Mouse (Mus musculus) frontal cortex, postnatal 14 days (tissue): ENCODE measurements around the gene Atp6v1e1.
"Not testable (repeated sequence)": the region's sequence is repeated elsewhere in the genome, so short reads cannot be mapped to it uniquely, and the experiment has no call there.

Source experiments
- DNase-seq, 2 experiments: peaks; one replicate each; pipeline ENCODE4 v3.0.0; 2022; ENCODE audit warnings: low spot score in 2 of 2

Atp6v1e1 gene

GRCm38 (mm10) chr6:120820144-120820543 lies 2.4 kb downstream of the Atp6v1e1 start:
- no peak for DNase-seq

DNA sequence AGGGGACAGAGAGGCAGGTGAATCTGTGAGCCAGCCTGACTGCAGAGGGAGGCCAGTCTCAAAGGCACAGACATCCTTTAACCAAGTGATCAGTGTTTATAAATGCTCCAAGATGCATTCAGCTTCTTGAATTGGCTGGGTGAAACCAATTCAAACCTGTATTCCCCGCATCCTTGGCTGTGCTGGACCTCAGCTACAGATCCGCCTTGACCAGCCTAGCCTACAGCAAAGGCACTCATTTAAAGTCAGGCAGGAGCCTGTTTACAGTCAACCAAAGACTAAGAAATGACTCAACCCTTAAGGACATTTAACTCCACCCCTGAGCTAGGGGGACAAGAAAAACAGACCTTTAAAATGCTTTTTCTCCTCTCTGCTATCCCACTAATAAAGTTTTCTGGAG lies 3.3 kb downstream of the Atp6v1e1 start:
- no peak for DNase-seq

GRCm38 (mm10) chr6:120811999-120812398 lies 10.6 kb downstream of the Atp6v1e1 start:
- DNase-seq: not testable (repeated sequence)

GRCm38 (mm10) chr6:120807738-120808081 lies 14.9 kb downstream of the Atp6v1e1 start:
- no peak for DNase-seq

GRCm38 (mm10) chr6:120806999-120807737 lies 15.4 kb downstream of the Atp6v1e1 start:
- DNase-seq: no peak

DNA sequence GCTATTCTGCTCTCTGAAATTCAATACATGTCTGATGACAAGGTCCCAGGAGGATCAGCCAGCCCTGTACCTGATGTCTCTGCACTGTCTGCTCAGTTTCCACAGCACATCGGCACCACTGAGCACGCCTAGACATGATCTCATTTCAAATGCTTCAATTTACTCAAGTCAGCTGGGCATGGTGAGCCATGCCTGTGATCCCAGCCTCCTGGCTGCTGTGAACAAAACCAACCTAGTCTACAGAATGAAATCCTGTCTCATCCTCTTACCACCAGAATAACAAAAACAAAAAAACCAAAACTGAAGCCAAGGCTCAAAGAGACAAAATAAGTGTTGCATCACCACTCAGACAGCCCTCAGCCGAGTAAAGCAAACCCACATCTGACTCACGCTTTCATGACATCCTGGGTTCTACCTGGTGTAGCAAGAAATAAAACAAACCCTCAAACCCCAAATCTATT lies 23.0 kb downstream of the Atp6v1e1 start:
- no peak for DNase-seq

- DNase-seq: no peak
These were observed 23.7 kb downstream of the Atp6v1e1 start for GRCm38 (mm10) chr6:120798905-120799304.

- DNase-seq: no peak
These were observed 24.6 kb downstream of the Atp6v1e1 start for GRCm38 (mm10) chr6:120798019-120798418.

DNA sequence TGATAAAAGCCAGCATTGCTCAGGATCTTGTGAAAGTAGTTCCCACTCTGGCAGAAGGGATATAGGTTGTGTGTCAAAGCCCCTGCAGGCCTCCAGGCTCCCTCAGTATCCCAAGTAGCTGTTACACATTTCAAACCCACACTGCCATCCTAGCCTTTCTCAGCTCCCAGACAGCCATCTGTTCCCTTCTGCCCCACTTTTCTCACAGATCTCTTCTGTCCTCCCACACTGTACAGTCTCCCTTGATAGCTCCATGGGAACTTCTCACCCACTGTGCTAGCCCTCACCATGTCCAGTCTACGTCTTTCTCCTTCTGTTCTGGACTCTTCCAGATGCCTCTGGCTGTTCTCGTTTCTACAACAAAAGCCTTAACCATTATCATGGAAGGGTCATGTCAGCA lies 26.5 kb downstream of the Atp6v1e1 start:
- peak in 1 of 2 experiments; percentile 42 for DNase-seq

DNA sequence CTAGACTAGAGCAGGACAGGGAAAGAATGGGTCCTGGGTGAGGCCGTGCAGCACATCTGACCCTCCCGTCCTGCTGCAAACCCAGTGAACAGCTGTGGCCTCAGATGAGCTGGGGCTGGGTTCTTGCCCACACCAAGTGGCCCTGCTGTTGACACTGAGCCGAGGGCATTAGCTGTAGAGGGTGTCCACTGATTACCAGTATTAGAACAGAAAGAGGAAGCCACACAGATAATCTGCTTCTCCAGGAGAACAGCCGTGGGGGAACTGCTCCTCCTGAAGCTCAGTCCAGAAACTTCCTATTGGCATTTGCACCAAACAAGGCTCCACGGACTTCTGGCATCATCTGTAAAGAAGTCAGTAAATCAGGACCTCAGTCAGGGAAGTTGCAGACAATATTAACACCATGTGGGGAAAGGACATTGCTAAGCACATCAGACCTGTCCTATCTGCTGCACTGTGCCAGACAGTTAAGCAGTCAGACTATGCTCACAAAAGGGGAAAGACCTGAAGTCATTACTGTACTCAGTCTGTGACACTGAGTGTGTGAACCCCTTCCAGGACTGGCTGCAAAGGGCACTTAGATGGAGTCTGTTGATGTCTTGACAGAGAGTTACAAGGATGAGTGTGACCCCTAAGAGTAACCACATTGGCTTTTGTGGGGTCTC lies 27.0 kb downstream of the Atp6v1e1 start:
- no peak for DNase-seq

- DNase-seq: no peak
These were observed 29.6 kb downstream of the Atp6v1e1 start for GRCm38 (mm10) chr6:120792947-120793346.

GRCm38 (mm10) chr6:120790717-120791116 lies 31.9 kb downstream of the Atp6v1e1 start:
- DNase-seq: no peak

DNA sequence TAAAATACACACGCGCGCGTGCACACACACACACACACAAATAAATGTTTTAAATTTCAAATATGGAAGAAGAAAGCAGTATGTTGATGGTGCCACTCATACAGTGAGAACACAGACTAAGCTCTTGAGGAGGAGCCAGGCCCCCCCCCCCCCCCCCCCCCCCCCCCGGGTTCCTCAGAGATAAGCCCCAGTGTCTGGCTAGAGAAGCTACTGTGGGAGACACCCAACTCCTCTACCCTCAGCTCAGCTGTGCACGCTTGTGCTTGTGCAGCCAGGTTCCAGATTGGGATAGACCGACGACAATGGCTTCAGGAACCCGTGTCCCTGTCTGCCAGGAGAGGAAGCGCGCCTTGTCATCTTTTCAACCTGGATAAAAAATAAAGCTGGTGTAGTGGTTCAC lies 32.4 kb downstream of the Atp6v1e1 start:
- DNase-seq: no peak

DNA sequence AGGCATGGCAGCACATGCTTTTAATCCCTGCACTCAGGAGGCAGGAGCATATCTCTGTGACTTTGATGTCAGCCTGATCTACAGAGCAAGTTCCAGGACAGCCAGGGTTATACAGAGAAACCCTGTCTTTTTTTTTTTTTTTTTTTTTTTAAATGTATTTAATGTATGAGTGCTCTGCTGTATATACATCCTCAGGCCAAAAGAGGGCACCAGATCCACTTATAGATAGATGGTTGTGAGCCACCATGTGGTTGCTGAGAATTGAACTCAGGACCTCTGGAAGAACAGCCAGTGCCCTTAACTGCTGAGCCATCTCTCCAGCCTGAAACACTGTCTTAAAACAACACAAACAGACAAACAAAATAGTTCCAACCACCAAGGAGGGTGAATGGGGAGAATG lies 33.7 kb downstream of the Atp6v1e1 start:
- no peak for DNase-seq

DNA sequence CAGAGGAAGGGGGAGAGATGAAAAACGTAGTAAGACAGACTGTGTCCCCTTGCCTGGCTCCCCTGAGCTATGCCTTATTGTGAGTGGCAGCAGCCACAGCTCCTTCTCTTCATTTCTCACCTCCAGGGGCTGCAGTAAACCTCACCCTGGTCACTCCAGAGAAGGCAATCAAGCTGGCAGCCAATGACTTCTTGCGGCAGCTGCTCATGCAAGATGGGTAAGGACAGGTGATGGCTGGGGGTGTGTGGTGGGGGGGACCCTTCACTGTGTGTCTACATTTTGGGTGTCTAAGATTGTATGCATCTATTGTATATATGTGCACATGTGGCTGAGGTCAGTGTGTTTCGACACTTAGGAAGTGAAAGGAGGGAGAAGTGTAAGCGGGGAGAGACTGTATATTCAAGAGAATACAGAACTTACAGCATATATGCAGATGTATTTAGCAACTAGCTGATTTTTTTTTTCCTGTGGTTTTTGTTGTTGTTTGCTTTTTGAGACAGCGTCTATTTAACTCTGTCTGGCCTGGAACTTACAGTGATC lies 34.5 kb downstream of the Atp6v1e1 start:
- DNase-seq: no peak

DNA sequence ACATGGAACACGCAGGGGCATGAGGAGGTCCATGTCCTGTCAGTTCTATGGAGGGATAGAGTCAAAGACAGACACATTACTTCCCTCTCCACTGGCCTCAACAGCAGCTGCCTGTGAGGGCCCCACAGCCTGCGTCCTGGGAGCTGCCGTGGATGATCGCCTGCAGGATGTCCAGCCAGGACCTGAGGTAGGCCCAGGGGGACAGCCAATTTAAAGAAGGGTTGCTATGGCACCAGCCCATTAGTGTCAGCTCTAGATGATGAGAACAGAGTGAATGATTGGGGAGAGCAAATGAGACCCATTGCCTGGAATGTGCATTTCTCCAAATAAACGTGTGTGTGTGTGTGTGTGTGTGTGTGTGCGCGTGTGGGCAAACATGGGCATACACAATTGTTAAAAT lies 38.2 kb downstream of the Atp6v1e1 start:
- DNase-seq: no peak

DNA sequence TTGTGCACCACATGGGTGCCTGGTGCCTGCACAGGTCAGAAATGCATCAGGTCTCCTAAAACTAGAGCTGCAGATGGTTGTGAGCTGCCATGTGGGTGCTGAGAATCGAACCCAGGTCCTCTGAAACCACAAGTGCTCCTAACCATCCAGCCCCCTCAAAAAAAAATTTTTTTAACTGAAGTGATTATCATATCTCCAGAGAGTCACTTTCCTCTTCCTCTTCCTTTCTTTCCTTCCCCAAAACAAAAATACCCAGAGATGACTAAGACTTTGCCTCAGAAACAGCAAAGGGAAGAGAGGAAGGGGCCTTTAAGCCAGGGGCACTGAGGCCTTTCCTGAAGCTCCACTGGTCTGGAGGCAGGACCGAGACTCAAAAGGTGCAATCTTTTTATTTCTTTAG lies 39.6 kb downstream of the Atp6v1e1 start:
- DNase-seq: no peak

GRCm38 (mm10) chr6:120778226-120778625 lies 44.4 kb downstream of the Atp6v1e1 start:
- DNase-seq: no peak

- no peak for DNase-seq
These were observed 45.1 kb downstream of the Atp6v1e1 start for GRCm38 (mm10) chr6:120777533-120777932.

- DNase-seq: no peak
These were observed 46.3 kb downstream of the Atp6v1e1 start for GRCm38 (mm10) chr6:120776286-120776685.

GRCm38 (mm10) chr6:120773763-120774162 lies 48.8 kb downstream of the Atp6v1e1 start:
- no peak for DNase-seq

GRCm38 (mm10) chr6:120773149-120773628 lies 49.4 kb downstream of the Atp6v1e1 start, which contains the start of gene Slc25a18:
Gene Slc25a18, plus strand, starts transcription at chr6:120773578.
- no peak for DNase-seq

DNA sequence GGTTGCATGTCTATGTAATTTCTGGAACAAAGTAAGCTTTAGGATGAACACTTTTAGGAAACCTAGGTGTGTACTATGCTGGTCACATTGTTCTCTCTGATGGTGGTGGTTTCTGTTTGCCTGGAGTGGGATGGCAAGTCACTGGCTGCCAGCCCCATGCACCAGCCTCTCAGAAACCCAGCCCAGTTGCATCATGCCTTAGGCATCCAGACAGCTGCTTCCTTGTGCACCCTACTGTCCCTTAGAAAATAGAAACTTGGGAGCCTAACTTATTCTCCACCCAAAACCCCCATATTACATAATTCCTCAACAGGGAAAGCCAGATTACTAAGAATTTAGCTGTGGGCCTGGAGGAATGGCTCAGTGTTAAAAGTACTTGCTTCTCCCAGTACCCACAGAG lies 50.6 kb downstream of the Atp6v1e1 start:
- DNase-seq: no peak
